In genomic region chr8:111653524-111653923, GRCm38 (mm10) we compare ENCODE assay signal across 22 mouse cellular contexts. TPM values are rescaled to one million over a fixed set of nuclear protein-coding genes. Genes with fewer than 3 reads are reported as not detected.
A peak's percentile ranks its signal among the peaks of the same experiment; 100 is the strongest.
DNase-seq lines count a peak whose midpoint lies in the region; ATAC-seq and TF ChIP-seq lines count a peak whose summit lies in the region.
"Had no signal": no experiment of that assay in that cellular context is flagged by ENCODE, and none has a peak within 500 bp of the region (broad histone marks: within the 10 kb centered on the region; RNA-seq: fewer than 3 reads in every experiment).

No protein-coding gene starts in this region.

- TF ChIP-seq CTCF in intestine, postnatal 0 days (IDR thresholded peaks at IDR 0.05; ENCODE audit: low read depth) = no peak
- no peak for TF ChIP-seq CTCF in kidney, adult 2 months (conservative IDR thresholded peaks at IDR 0.05; ENCODE audit: insufficient read depth, insufficient read length, low read depth, low read length)

- no peak overlapping the region for H3K4me3 ChIP-seq in intestine, postnatal 0 days (ENCODE audit: low read depth, low read length)
- H3K4me3 ChIP-seq in intestine, embryonic 15.5 days (replicated peaks) = no peak overlapping the region
- H3K4me3 ChIP-seq in kidney, adult 2 months (ENCODE audit: insufficient read depth, low read depth, low read length) = no peak overlapping the region
- H3K4me3 ChIP-seq in kidney, embryonic 15.5 days (replicated peaks) = no peak overlapping the region
- no peak overlapping the region for H3K4me3 ChIP-seq in kidney, embryonic 16.5 days (ENCODE audit: low read length)

- H3K27me3 ChIP-seq in intestine, postnatal 0 days (replicated peaks; ENCODE audit: control insufficient read depth, insufficient read depth, low read length) = no peaks in the 10 kb centered on the region
- no peaks in the 10 kb centered on the region for H3K27me3 ChIP-seq in intestine, embryonic 15.5 days (replicated peaks)
- H3K27me3 ChIP-seq in kidney, adult 2 months (replicated peaks; ENCODE audit: control insufficient read depth, insufficient read depth, low read length) = no peaks in the 10 kb centered on the region
- H3K27me3 ChIP-seq in kidney, embryonic 15.5 days = no peaks in the 10 kb centered on the region
- H3K27me3 ChIP-seq in kidney, embryonic 16.5 days (ENCODE audit: insufficient read depth, low read length) = no peaks in the 10 kb centered on the region
- H3K27me3 ChIP-seq: CH12.LX, Patski had no signal

- no peak overlapping the region for H3K9ac ChIP-seq in intestine, postnatal 0 days (ENCODE audit: low read depth, low read length)
- no peak overlapping the region for H3K9ac ChIP-seq in intestine, embryonic 15.5 days
- H3K9ac ChIP-seq in kidney, embryonic 15.5 days = no peak overlapping the region
- no peak overlapping the region for H3K9ac ChIP-seq in kidney, embryonic 16.5 days (replicated peaks; ENCODE audit: low read length)

- no peak overlapping the region for H3K4me2 ChIP-seq in intestine, postnatal 0 days (replicated peaks; ENCODE audit: low read depth)
- H3K4me2 ChIP-seq in intestine, embryonic 15.5 days (replicated peaks) = no peak overlapping the region
- H3K4me2 ChIP-seq in kidney, embryonic 15.5 days = no peak overlapping the region
- H3K4me2 ChIP-seq in kidney, embryonic 16.5 days (replicated peaks; ENCODE audit: low read depth, low read length) = no peak overlapping the region

- H3K9me3 ChIP-seq in intestine, postnatal 0 days (ENCODE audit: control insufficient read depth) = no peaks in the 10 kb centered on the region
- H3K9me3 ChIP-seq in intestine, embryonic 15.5 days = no peaks in the 10 kb centered on the region
- H3K9me3 ChIP-seq in kidney, embryonic 15.5 days (replicated peaks) = no peaks in the 10 kb centered on the region
- H3K9me3 ChIP-seq in kidney, embryonic 16.5 days (ENCODE audit: low read length) = no peaks in the 10 kb centered on the region
- H3K9me3 ChIP-seq: G1E had no signal

- H3K27ac ChIP-seq in intestine, postnatal 0 days (ENCODE audit: low read depth, low read length) = no peak overlapping the region
- no peak overlapping the region for H3K27ac ChIP-seq in intestine, embryonic 15.5 days
- no peak overlapping the region for H3K27ac ChIP-seq in kidney, adult 2 months (ENCODE audit: insufficient read depth, low read depth, low read length)
- H3K27ac ChIP-seq in kidney, embryonic 15.5 days = no peak overlapping the region
- H3K27ac ChIP-seq in kidney, embryonic 16.5 days (ENCODE audit: low read length) = no peak overlapping the region

- WGBS in intestine, postnatal 0 days = 67% methylated on average over 2 of the region's 2 CpGs
- WGBS in intestine, embryonic 15.5 days = 94% methylated on average over 2 of the region's 2 CpGs
- WGBS in kidney, adult 2 months = 46% methylated on average over 2 of the region's 2 CpGs
- 92% methylated on average over 2 of the region's 2 CpGs for whole genome bisulfite sequencing in kidney, embryonic 15.5 days
- WGBS in kidney, embryonic 16.5 days = 84% methylated on average over 2 of the region's 2 CpGs

- DNase-seq in kidney, adult 2 months = peak; percentile 76
- no peak for DNase-seq in kidney, postnatal 25 days
- peak; percentile 70 for DNase-seq in kidney, adult 9 months
- peak; percentile 14 to 38 for DNase-seq in kidney, postnatal 36 days
- DNase-seq: adrenal gland, adult 2 months; adrenal gland, adult 8-10 months; adrenal gland, postnatal 10 days; adrenal gland, postnatal 14 days; adrenal gland, postnatal 25 days; adrenal gland, postnatal 36 days; B cell, adult 2 months; cerebellum, adult 11 months; cerebellum, adult 11-12 months had no signal

- peaks cover 4% of the 10 kb centered on the region; the same call in 1 of the 2 replicates for H3K4me1 ChIP-seq in intestine, postnatal 0 days (replicated peaks; ENCODE audit: control insufficient read depth, insufficient read depth, low read length)
- no peaks in the 10 kb centered on the region for H3K4me1 ChIP-seq in intestine, embryonic 15.5 days (replicated peaks)
- peaks cover 21% of the 10 kb centered on the region for H3K4me1 ChIP-seq in kidney, adult 2 months (ENCODE audit: control insufficient read depth, insufficient read depth, low read length)
- H3K4me1 ChIP-seq in kidney, embryonic 15.5 days = peaks cover 17% of the 10 kb centered on the region
- H3K4me1 ChIP-seq in kidney, embryonic 16.5 days (ENCODE audit: insufficient read depth, low read length) = peaks cover 7% of the 10 kb centered on the region

- no peak for TF ChIP-seq POLR2A in kidney, adult 2 months (IDR thresholded peaks at IDR 0.05; ENCODE audit: low read depth, low read length)

- peak; percentile 64; the same call in 1 of the 2 replicates for ATAC-seq in intestine, postnatal 0 days
- no peak for ATAC-seq in intestine, embryonic 15.5 days
- ATAC-seq in kidney, embryonic 15.5 days (replicated peaks; ENCODE audit: low FRiP score) = no peak
- no peak for ATAC-seq in kidney, embryonic 16.5 days (ENCODE audit: low FRiP score, low TSS enrichment)
- ATAC-seq: activated CD4-positive, CD25-positive, alpha-beta regulatory T cell, adult 4 months; CD4-positive, CD25-positive, alpha-beta regulatory T cell, adult 4 months; Patski had no signal

- H3K36me3 ChIP-seq in intestine, postnatal 0 days (ENCODE audit: control insufficient read depth, insufficient read depth) = no peaks in the 10 kb centered on the region
- no peaks in the 10 kb centered on the region for H3K36me3 ChIP-seq in intestine, embryonic 15.5 days
- no peaks in the 10 kb centered on the region for H3K36me3 ChIP-seq in kidney, adult 2 months (ENCODE audit: control insufficient read depth, insufficient read depth, low read length)
- H3K36me3 ChIP-seq in kidney, embryonic 15.5 days = no peaks in the 10 kb centered on the region
- 0 out of 2 replicates have a peak, but pooled peaks cover 2% of the 10 kb centered on the region for H3K36me3 ChIP-seq in kidney, embryonic 16.5 days (ENCODE audit: insufficient read depth, low read length)

RNA-seq across cellular contexts. Expression of gene Zfp1, which starts 10.3 kb away (rescaled TPM):
- 6.9 and 7.8 TPM in 2 replicates for polyA plus RNA-seq in intestine, postnatal 0 days (2015; fragmentation: Nextera tagmentation; extraction: Ambion mirVana)
- 14.9 and 15.7 TPM in 2 replicates for polyA plus RNA-seq in intestine, embryonic 15.5 days (2015; fragmentation: Nextera tagmentation; extraction: Ambion mirVana)
- polyA plus RNA-seq in kidney, adult 2 months (2012; rRNA removed) = 6.6 and 7.5 TPM in 2 replicates
- polyA plus RNA-seq in kidney, embryonic 15.5 days (2015; fragmentation: Nextera tagmentation; extraction: Ambion mirVana) = 20.4 and 21.2 TPM in 2 replicates
- 20.5 and 23.1 TPM in 2 replicates for polyA plus RNA-seq in kidney, embryonic 16.5 days (2015; fragmentation: Nextera tagmentation; extraction: Ambion mirVana)

RNA-seq across cellular contexts. Expression of gene Ldhd, which starts 23.4 kb away (rescaled TPM):
- 5.8 and 6.5 TPM in 2 replicates for polyA plus RNA-seq in intestine, postnatal 0 days (2015; fragmentation: Nextera tagmentation; extraction: Ambion mirVana)
- 1.6 and 1.8 TPM in 2 replicates for polyA plus RNA-seq in intestine, embryonic 15.5 days (2015; fragmentation: Nextera tagmentation; extraction: Ambion mirVana)
- 336 and 441 TPM in 2 replicates for polyA plus RNA-seq in kidney, adult 2 months (2012; rRNA removed)
- 1.2 and 1.3 TPM in 2 replicates for polyA plus RNA-seq in kidney, embryonic 15.5 days (2015; fragmentation: Nextera tagmentation; extraction: Ambion mirVana)
- polyA plus RNA-seq in kidney, embryonic 16.5 days (2015; fragmentation: Nextera tagmentation; extraction: Ambion mirVana) = 2.3 and 2.8 TPM in 2 replicates
- polyA plus RNA-seq: G1E had no signal

RNA-seq across cellular contexts. Expression of gene Ctrb1, which starts 37.3 kb away (rescaled TPM):
- 75.8 and 118 TPM in 2 replicates for polyA plus RNA-seq in intestine, postnatal 0 days (2015; fragmentation: Nextera tagmentation; extraction: Ambion mirVana)
- polyA plus RNA-seq in intestine, embryonic 15.5 days (2015; fragmentation: Nextera tagmentation; extraction: Ambion mirVana) = 1,145 and 3,143 TPM in 2 replicates
- polyA plus RNA-seq in kidney, adult 2 months (2012; rRNA removed) = 0.17 and 0.29 TPM in 2 replicates
- polyA plus RNA-seq in kidney, embryonic 15.5 days (2015; fragmentation: Nextera tagmentation; extraction: Ambion mirVana) = 0.45 and 5.2 TPM in 2 replicates
- polyA plus RNA-seq in kidney, embryonic 16.5 days (2015; fragmentation: Nextera tagmentation; extraction: Ambion mirVana) = 0.35 TPM in 1 of 2 replicates, not detected in the other
- polyA plus RNA-seq: activated CD4-positive, CD25-positive, alpha-beta regulatory T cell, adult 4 months; CD4-positive, CD25-positive, alpha-beta regulatory T cell, adult 4 months; G1E; Patski had no signal

Comparison
In these comparisons a context has a peak if more than half of its experiments do, and no peak if none do; other contexts are left out.
1. DNase-seq: peak in kidney, adult 2 months (single experiment), kidney, adult 9 months (single experiment) and kidney, postnatal 36 days (2 of 2); none in kidney, postnatal 25 days (0 of 2).
2. RNA of gene Ldhd, which starts 23.4 kb away (polyA plus RNA-seq): 336 to 441 TPM in kidney, adult 2 months; 5.8 to 6.5 TPM in intestine, postnatal 0 days, 2.3 to 2.8 TPM in kidney, embryonic 16.5 days, 1.6 to 1.8 TPM in intestine, embryonic 15.5 days and 1.2 to 1.3 TPM in kidney, embryonic 15.5 days; every median in the first group is over 10 times any median in the second.